Mouse (Mus musculus) CH12.LX (cell line): ENCODE measurements around the gene Hs3st3b1. TPM values are rescaled to one million over a fixed set of nuclear protein-coding genes. Genes with fewer than 3 reads are reported as not detected.

Experiments used
- DNase-seq: peaks from one replicate; pipeline ENCODE4 v3.0.0-alpha.2; 2013; ENCODE audit errors: extremely low read depth
- H3K27ac ChIP-seq: 2 replicates; pipeline ENCODE4 v1.5.1; 2012; ENCODE audit warnings: low read depth, mild to moderate bottlenecking, control low read depth, moderate library complexity; ENCODE audit not compliant: insufficient read depth
- H3K27me3 ChIP-seq: replicated peaks from 2 replicates; pipeline ENCODE3; 2012; ENCODE audit warnings: inconsistent platforms
- H3K36me3 ChIP-seq, 2 experiments: replicated peaks in 1 of 2; 2 replicates each; pipeline versions ENCODE3 to v1.6.1; 2012; ENCODE audit warnings: inconsistent platforms in 1 of 2, low read length in 1 of 2, mild to moderate bottlenecking in 1 of 2, mixed read lengths in 1 of 2, moderate library complexity in 1 of 2; ENCODE audit not compliant: control insufficient read depth in 1 of 2, insufficient read depth in 1 of 2
- H3K4me1 ChIP-seq, 2 experiments: 2 replicates each; pipeline ENCODE4 v1.6.1; 2012; ENCODE audit warnings: inconsistent platforms in 1 of 2, moderate library complexity in 1 of 2; ENCODE audit not compliant: insufficient read depth in 2 of 2, control insufficient read depth in 1 of 2
- H3K4me2 ChIP-seq: 2 replicates; pipeline ENCODE4 v1.6.1; 2012; ENCODE audit warnings: low read depth, mild to moderate bottlenecking, control low read depth; ENCODE audit not compliant: poor library complexity, insufficient read depth, severe bottlenecking
- H3K4me3 ChIP-seq, 3 experiments: fragments of 150-350 bp in 1 of 3; sonication (generic) in 1 of 3; replicated peaks in 1 of 3; 2 replicates each; pipeline versions ENCODE3 to v1.5.1; 2011 to 2012; ENCODE audit warnings: low read depth in 2 of 3, low read length in 2 of 3, mild to moderate bottlenecking in 2 of 3, moderate library complexity in 2 of 3, control low read depth in 1 of 3, improper control_type of control experiment in 1 of 3, inconsistent platforms in 1 of 3, mixed read lengths in 1 of 3; ENCODE audit not compliant: poor library complexity in 1 of 3
- H3K79me2 ChIP-seq: replicated peaks from 2 replicates; pipeline ENCODE4 v1.6.1; 2012; ENCODE audit warnings: mild to moderate bottlenecking, moderate library complexity; ENCODE audit not compliant: control insufficient read depth, poor library complexity, insufficient read depth, severe bottlenecking; ENCODE audit errors: extremely low read depth
- H3K9ac ChIP-seq: 2 replicates; pipeline ENCODE4 v1.6.1; 2012; ENCODE audit warnings: low read depth, mild to moderate bottlenecking, control low read depth, moderate library complexity; ENCODE audit not compliant: insufficient read depth
- H3K9me3 ChIP-seq: replicated peaks from 2 replicates; pipeline ENCODE3; 2012; ENCODE audit warnings: low read length, inconsistent platforms, mixed read lengths
- BHLHE40 ChIP-seq: IDR thresholded peaks from 2 replicates; pipeline ENCODE4 v1.6.1; 2011; ENCODE audit warnings: mild to moderate bottlenecking, low read depth, low read length, improper control_type of control experiment
- CHD1 ChIP-seq: IDR thresholded peaks from 2 replicates; pipeline ENCODE4 v1.6.1; 2012; ENCODE audit warnings: low read depth, low read length, improper control_type of control experiment, inconsistent platforms
- CHD2 ChIP-seq: IDR thresholded peaks from 2 replicates; pipeline ENCODE4 v1.6.1; 2011; ENCODE audit warnings: low read length, improper control_type of control experiment
- CTCF ChIP-seq, 2 experiments: IDR thresholded peaks in 1 of 2; conservative IDR thresholded peaks in 1 of 2; 2 replicates each; pipeline ENCODE4 v1.5.1; 2011 to 2012; ENCODE audit warnings: low read depth in 2 of 2, low read length in 2 of 2, improper control_type of control experiment in 1 of 2, inconsistent platforms in 1 of 2, mild to moderate bottlenecking in 1 of 2, moderate library complexity in 1 of 2
- E2F4 ChIP-seq: IDR thresholded peaks from 2 replicates; pipeline ENCODE4 v1.6.1; 2011; ENCODE audit warnings: low read depth, low read length, improper control_type of control experiment; ENCODE audit not compliant: insufficient replicate concordance
- ELF1 ChIP-seq: IDR thresholded peaks from 2 replicates; pipeline ENCODE4 v1.6.1; 2014; ENCODE audit warnings: low read depth, mild to moderate bottlenecking, inconsistent platforms, low read length, improper control_type of control experiment
- EP300 ChIP-seq: IDR thresholded peaks from 2 replicates; pipeline ENCODE4 v1.6.1; 2011; ENCODE audit warnings: low read length, improper control_type of control experiment
- ETS1 ChIP-seq: conservative IDR thresholded peaks from 2 replicates; pipeline ENCODE4 v1.6.1; 2012; ENCODE audit warnings: low read depth, mild to moderate bottlenecking, inconsistent platforms, low read length, improper control_type of control experiment, moderate library complexity
- GABPA ChIP-seq: IDR thresholded peaks from 2 replicates; pipeline ENCODE4 v1.6.1; 2012; ENCODE audit warnings: low read depth, low read length, improper control_type of control experiment, inconsistent platforms; ENCODE audit not compliant: insufficient replicate concordance
- HCFC1 ChIP-seq: IDR thresholded peaks from 2 replicates; pipeline ENCODE4 v1.6.1; 2012; ENCODE audit warnings: low read depth, mild to moderate bottlenecking, inconsistent platforms, low read length, improper control_type of control experiment
- IRF4 ChIP-seq: IDR thresholded peaks from 2 replicates; pipeline ENCODE4 v1.6.1; 2014; ENCODE audit warnings: low read depth, mild to moderate bottlenecking, inconsistent platforms, low read length, improper control_type of control experiment
- JUN ChIP-seq: IDR thresholded peaks from 2 replicates; pipeline ENCODE4 v1.6.1; 2011; ENCODE audit warnings: low read depth, mild to moderate bottlenecking, low read length, improper control_type of control experiment, moderate library complexity; ENCODE audit not compliant: insufficient read depth
- JUND ChIP-seq: conservative IDR thresholded peaks from 2 replicates; pipeline ENCODE4 v1.6.1; 2011; ENCODE audit warnings: low read depth, low read length, improper control_type of control experiment
- KAT2A ChIP-seq: IDR thresholded peaks from 2 replicates; pipeline ENCODE4 v1.6.1; 2012; ENCODE audit warnings: low read length, improper control_type of control experiment, inconsistent platforms; ENCODE audit not compliant: insufficient replicate concordance
- MAFK ChIP-seq: IDR thresholded peaks from 2 replicates; pipeline ENCODE4 v1.6.1; 2011; ENCODE audit warnings: low read length, improper control_type of control experiment; ENCODE audit not compliant: insufficient replicate concordance
- MAX ChIP-seq: IDR thresholded peaks from 2 replicates; pipeline ENCODE4 v1.6.1; 2011; ENCODE audit warnings: low read length, improper control_type of control experiment
- MAZ ChIP-seq: IDR thresholded peaks from 2 replicates; pipeline ENCODE4 v1.6.1; 2012; ENCODE audit warnings: low read depth, mild to moderate bottlenecking, inconsistent platforms, low read length, improper control_type of control experiment, moderate library complexity
- MEF2A ChIP-seq: IDR thresholded peaks from 2 replicates; pipeline ENCODE4 v1.6.1; 2014; ENCODE audit warnings: low read depth, mild to moderate bottlenecking, inconsistent platforms, low read length, improper control_type of control experiment, borderline replicate concordance
- MXI1 ChIP-seq: IDR thresholded peaks from 2 replicates; pipeline ENCODE4 v1.6.1; 2011; ENCODE audit warnings: mild to moderate bottlenecking, low read depth, low read length, improper control_type of control experiment
- MYC ChIP-seq: IDR thresholded peaks from 2 replicates; pipeline ENCODE4 v1.6.1; 2011; ENCODE audit warnings: low read depth, mild to moderate bottlenecking, improper control_type of control experiment, low read length
- NELFE ChIP-seq: IDR thresholded peaks from 2 replicates; pipeline ENCODE4 v1.6.1; 2011; ENCODE audit warnings: low read depth, low read length, improper control_type of control experiment
- NRF1 ChIP-seq: IDR thresholded peaks from 2 replicates; pipeline ENCODE4 v1.6.1; 2014; ENCODE audit warnings: low read depth, mild to moderate bottlenecking, inconsistent platforms, low read length, improper control_type of control experiment, moderate library complexity
- PAX5 ChIP-seq: IDR thresholded peaks from 2 replicates; pipeline ENCODE4 v1.6.1; 2012; ENCODE audit warnings: low read length, inconsistent platforms, mixed read lengths
- POLR2A ChIP-seq: IDR thresholded peaks from 2 replicates; pipeline ENCODE4 v1.6.1; 2011; ENCODE audit warnings: low read depth, mild to moderate bottlenecking, improper control_type of control experiment, low read length
- POLR2AphosphoS2 ChIP-seq: IDR thresholded peaks from 2 replicates; pipeline ENCODE4 v1.6.1; 2011; ENCODE audit warnings: low read depth, low read length, improper control_type of control experiment
- RAD21 ChIP-seq: IDR thresholded peaks from 2 replicates; pipeline ENCODE4 v1.6.1; 2011; ENCODE audit warnings: low read depth, mild to moderate bottlenecking, low read length, improper control_type of control experiment, moderate library complexity
- RCOR1 ChIP-seq: conservative IDR thresholded peaks from 2 replicates; pipeline ENCODE4 v1.6.1; 2012; ENCODE audit warnings: low read depth, mild to moderate bottlenecking, inconsistent platforms, low read length, improper control_type of control experiment
- SIN3A ChIP-seq: IDR thresholded peaks from 2 replicates; pipeline ENCODE4 v1.6.1; 2012; ENCODE audit warnings: low read length, improper control_type of control experiment, inconsistent platforms
- SMC3 ChIP-seq: IDR thresholded peaks from 2 replicates; pipeline ENCODE4 v1.6.1; 2011; ENCODE audit warnings: low read depth, low read length, improper control_type of control experiment
- TBP ChIP-seq: conservative IDR thresholded peaks from 2 replicates; pipeline ENCODE4 v1.6.1; 2011; ENCODE audit warnings: low read depth, low read length, improper control_type of control experiment
- TCF12 ChIP-seq: IDR thresholded peaks from 2 replicates; pipeline ENCODE4 v1.6.1; 2014; ENCODE audit warnings: low read depth, mild to moderate bottlenecking, inconsistent platforms, low read length, improper control_type of control experiment
- UBTF ChIP-seq: IDR thresholded peaks from 2 replicates; pipeline ENCODE4 v1.6.1; 2012; ENCODE audit warnings: low read depth, mild to moderate bottlenecking, inconsistent platforms, low read length, improper control_type of control experiment, moderate library complexity
- USF1 ChIP-seq: IDR thresholded peaks from 2 replicates; pipeline ENCODE4 v1.6.1; 2014; ENCODE audit warnings: low read depth, mild to moderate bottlenecking, inconsistent platforms, low read length, improper control_type of control experiment
- USF2 ChIP-seq: conservative IDR thresholded peaks from 2 replicates; pipeline ENCODE4 v1.6.1; 2011; ENCODE audit warnings: low read depth, low read length, improper control_type of control experiment
- ZC3H11A ChIP-seq: IDR thresholded peaks from 2 replicates; pipeline ENCODE4 v1.6.1; 2012; ENCODE audit warnings: low read depth, mild to moderate bottlenecking, inconsistent platforms, low read length, improper control_type of control experiment
- ZKSCAN1 ChIP-seq: IDR thresholded peaks from 2 replicates; pipeline ENCODE4 v1.6.1; 2012; ENCODE audit warnings: low read depth, inconsistent platforms, low read length, improper control_type of control experiment, borderline replicate concordance
- ZMIZ1 ChIP-seq: IDR thresholded peaks from 2 replicates; pipeline ENCODE4 v1.6.1; 2012; ENCODE audit warnings: low read depth, mild to moderate bottlenecking, inconsistent platforms, low read length, improper control_type of control experiment
- ZNF384 ChIP-seq: IDR thresholded peaks from 2 replicates; pipeline ENCODE4 v1.6.1; 2012; ENCODE audit warnings: low read depth, low read length, improper control_type of control experiment, inconsistent platforms
- dilution Hi-C: fragments of 300-500 bp; cut with MboI; formaldehyde crosslinking; loops from 2 replicates; pipeline ENCODE4 v1.14.3; 2020; ENCODE audit warnings: low sequenced_read_pairs; ENCODE audit not compliant: extremely low pct_unique_long_range_greater_than_20kb, extremely low pct_ligation_motif_present
- in situ Hi-C: fragments of 300-500 bp; cut with MboI; formaldehyde crosslinking; loops from 3 replicates; pipeline ENCODE4 v1.14.3; 2019; ENCODE audit warnings: low sequenced_read_pairs, low pct_ligation_motif_present, low pct_unique_long_range_greater_than_20kb, mixed read lengths
- polyA plus RNA-seq: library from polyadenylated mRNA; unstranded; fragments of >175 nt; gene quantifications from 2 replicates; pipeline ENCODE4 v1.2.1, GENCODE M21; 2012; ENCODE audit warnings: low read depth; ENCODE audit not compliant: insufficient read length
- total RNA-seq, 2 experiments: library from RNA; depleted of rRNA; stranded (reverse); fragments of 300-350 nt in 1 of 2; fragments of >200 nt in 1 of 2; gene quantifications; 2 replicates each; pipeline ENCODE4 v1.2.3; 2012 to 2014

Hs3st3b1 gene
- total and polyA plus RNA-seq, 3 experiments: 1.1 to 2.0 (median 2.0) TPM

- H3K9ac ChIP-seq: peak overlapping the region; percentile 26; the same call in 1 of the 2 replicates
- H3K4me1 ChIP-seq: peaks cover 0 to 35% of the 10 kb centered on the region in 2 experiments; a peak in 2 of 4 replicates
Measured at GRCm38 (mm10) chr11:63920531-63920930, 1.6 kb downstream of the Hs3st3b1 start.

GRCm38 (mm10) chr11:63919211-63920098, 2.6 kb downstream of the Hs3st3b1 start:
- Histone ChIP-seq H3K4me3 (no peak overlapping the region), H3K4me2 (0 out of 2 replicates have a peak overlapping the region, but pooled peaks have one; percentile 84), H3K79me2 (no peaks in the 10 kb centered on the region), H3K9ac (no peak overlapping the region), H3K4me1 (peaks cover 0 to 28% of the 10 kb centered on the region in 2 experiments; a peak in 2 of 4 replicates), H3K27ac (no peak overlapping the region), H3K27me3 (peaks cover 21% of the 10 kb centered on the region), H3K9me3 (no peaks in the 10 kb centered on the region), H3K36me3 (no peaks in the 10 kb centered on the region)
- in situ Hi-C loops (loop anchor here (10.0 kb wide), 2 partner anchors 305 to 515 kb away; partner anchors contain the start of genes F930015N05Rik and Hs3st3a1), dilution Hi-C loops (no loop called here)
- DNase-seq: no peak
- no peak for TF ChIP-seq ZC3H11A
- TF ChIP-seq TBP: no peak
- no peak for TF ChIP-seq NRF1
- TF ChIP-seq USF1: no peak
- TF ChIP-seq ELF1: no peak
- TF ChIP-seq JUN: no peak
- no peak for TF ChIP-seq MXI1
- TF ChIP-seq MEF2A: no peak
- no peak for TF ChIP-seq MAFK
- no peak for TF ChIP-seq HCFC1
- TF ChIP-seq POLR2AphosphoS2: no peak
- no peak for TF ChIP-seq KAT2A
- no peak for TF ChIP-seq E2F4
- no peak for TF ChIP-seq NELFE
- TF ChIP-seq, all 38 proteins: peak for 0

More at GRCm38 (mm10) chr11:63920531-63920930, 1.6 kb downstream of the Hs3st3b1 start:
- Histone ChIP-seq H3K9me3 (no peaks in the 10 kb centered on the region), H3K79me2 (no peaks in the 10 kb centered on the region), H3K4me3 (peak overlapping the region; percentile 53 to 66 (median 65)), H3K4me2 (peak overlapping the region; percentile 84), H3K36me3 (no peaks in the 10 kb centered on the region), H3K27me3 (peaks cover 31% of the 10 kb centered on the region)
- in situ Hi-C loops: loop anchor here (10.0 kb wide), 2 partner anchors 304 to 514 kb away; partner anchors contain the start of genes F930015N05Rik and Hs3st3a1
- dilution Hi-C loops: no loop called here
- TF ChIP-seq IRF4 (peak; percentile 57; the same call in 1 of the 2 replicates), NELFE (no peak; the same call in 1 of the 2 replicates), MXI1 (peak; percentile 36; the same call in 1 of the 2 replicates), ETS1 (no peak), ZKSCAN1 (no peak), E2F4 (no peak), KAT2A (no peak), RCOR1 (no peak), RAD21 (peak; percentile 92), EP300 (no peak), GABPA (no peak), JUN (no peak), SIN3A (0 out of 2 replicates have a peak, but pooled peaks have one; percentile 24), MAFK (no peak), JUND (no peak), ZMIZ1 (0 out of 2 replicates have a peak, but pooled peaks have one; percentile 22), TBP (no peak), USF2 (no peak), TCF12 (peak; percentile 44; the same call in 1 of the 2 replicates), ZNF384 (no peak), UBTF (peak; percentile 92), HCFC1 (no peak), BHLHE40 (0 out of 2 replicates have a peak, but pooled peaks have one; percentile 4), USF1 (no peak), CTCF (conservative IDR thresholded peaks at IDR 0.05 in 1 of 2, IDR thresholded peaks at IDR 0.05 in 1 of 2; ENCODE audit: low read depth in 2 of 2, low read length in 2 of 2) (peak; percentile 23 to 88; a peak in 2 of 4 replicates), POLR2A (no peak), PAX5 (no peak), ELF1 (peak; percentile 38; the same call in 1 of the 2 replicates), SMC3 (peak; percentile 77), MAX (no peak), CHD2 (no peak), MEF2A (peak; percentile 51), MAZ (no peak), NRF1 (peak; percentile 77), MYC (peak; percentile 21; the same call in 1 of the 2 replicates), ZC3H11A (peak; percentile 51), CHD1 (no peak)
- TF ChIP-seq, all 38 proteins: peak for 15
- H3K27ac ChIP-seq: no peak overlapping the region
- DNase-seq: peak; percentile 75
